In genomic region chr5:135404623-135405022, GRCm38 (mm10) we compare ENCODE assay signal across 8 mouse cellular contexts. TPM values are rescaled to one million over a fixed set of nuclear protein-coding genes. Genes with fewer than 3 reads are reported as not detected.
DNase-seq lines count a peak whose midpoint lies in the region; ATAC-seq and TF ChIP-seq lines count a peak whose summit lies in the region.

No protein-coding gene starts in this region.

- no peaks in the 10 kb centered on the region for H3K9me3 ChIP-seq in intestine, embryonic 14.5 days (ENCODE audit: control insufficient read depth, low read length)
- H3K9me3 ChIP-seq in intestine, postnatal 0 days (ENCODE audit: control insufficient read depth): no peaks in the 10 kb centered on the region
- no peaks in the 10 kb centered on the region for H3K9me3 ChIP-seq in forebrain, embryonic 13.5 days (replicated peaks)
- H3K9me3 ChIP-seq in midbrain, embryonic 12.5 days: no peaks in the 10 kb centered on the region

- DNase-seq in intestine, embryonic 14.5 days (ENCODE audit: low spot score): peak; percentile 56
- DNase-seq in layer of hippocampus, adult 8-10 months (ENCODE audit: low spot score in 2 of 2): peak; percentile 59 to 61
- no peak for DNase-seq in spleen, postnatal 14 days (ENCODE audit: low spot score in 2 of 2)
- no peak for DNase-seq in adipocyte (ENCODE audit: low spot score)
- no peak for DNase-seq in adrenal gland, postnatal 25 days

- H3K4me2 ChIP-seq in intestine, embryonic 14.5 days (ENCODE audit: low read length): no peak overlapping the region
- H3K4me2 ChIP-seq in intestine, postnatal 0 days (replicated peaks; ENCODE audit: low read depth): no peak overlapping the region
- H3K4me2 ChIP-seq in forebrain, embryonic 13.5 days: 0 out of 2 replicates have a peak overlapping the region, but pooled peaks have one; percentile 16
- H3K4me2 ChIP-seq in midbrain, embryonic 12.5 days (replicated peaks): no peak overlapping the region; the same call in 1 of the 2 replicates

- 39% methylated on average over 20 of the region's 20 CpGs for WGBS in intestine, embryonic 14.5 days
- WGBS in intestine, postnatal 0 days: 47% methylated on average over 20 of the region's 20 CpGs
- 25% methylated on average over 20 of the region's 20 CpGs for WGBS in forebrain, embryonic 13.5 days
- 33% methylated on average over 20 of the region's 20 CpGs for WGBS in midbrain, embryonic 12.5 days

- H3K36me3 ChIP-seq in intestine, embryonic 14.5 days (ENCODE audit: control insufficient read depth, insufficient read depth, low read length): peaks cover 8% of the 10 kb centered on the region; the same call in 1 of the 2 replicates
- H3K36me3 ChIP-seq in intestine, postnatal 0 days (ENCODE audit: control insufficient read depth, insufficient read depth): peaks cover 3% of the 10 kb centered on the region; the same call in 1 of the 2 replicates
- peaks cover 4% of the 10 kb centered on the region; the same call in 1 of the 2 replicates for H3K36me3 ChIP-seq in forebrain, embryonic 13.5 days (ENCODE audit: poor library complexity, severe bottlenecking)
- H3K36me3 ChIP-seq in midbrain, embryonic 12.5 days: peaks cover 5% of the 10 kb centered on the region

- no peak overlapping the region for H3K27ac ChIP-seq in intestine, embryonic 14.5 days (ENCODE audit: low read depth)
- H3K27ac ChIP-seq in intestine, postnatal 0 days (ENCODE audit: low read depth, low read length): no peak overlapping the region; the same call in 1 of the 2 replicates
- H3K27ac ChIP-seq in forebrain, embryonic 13.5 days: no peak overlapping the region
- H3K27ac ChIP-seq in midbrain, embryonic 12.5 days (replicated peaks): no peak overlapping the region

- no peaks in the 10 kb centered on the region for H3K4me1 ChIP-seq in intestine, embryonic 14.5 days (replicated peaks; ENCODE audit: control insufficient read depth, insufficient read depth, low read length)
- H3K4me1 ChIP-seq in intestine, postnatal 0 days (replicated peaks; ENCODE audit: control insufficient read depth, insufficient read depth, low read length): no peaks in the 10 kb centered on the region
- no peaks in the 10 kb centered on the region; the same call in 1 of the 2 replicates for H3K4me1 ChIP-seq in forebrain, embryonic 13.5 days
- peaks cover 5% of the 10 kb centered on the region; the same call in 1 of the 2 replicates for H3K4me1 ChIP-seq in midbrain, embryonic 12.5 days

- no peak for ATAC-seq in intestine, embryonic 14.5 days (replicated peaks; ENCODE audit: low FRiP score, low TSS enrichment, low read depth)
- no peak for ATAC-seq in intestine, postnatal 0 days
- ATAC-seq in forebrain, embryonic 13.5 days: peak; percentile 77
- peak; percentile 58; the same call in 1 of the 2 replicates for ATAC-seq in midbrain, embryonic 12.5 days (ENCODE audit: low FRiP score, low read depth)

- H3K4me3 ChIP-seq in intestine, embryonic 14.5 days (ENCODE audit: low read depth, low read length): no peak overlapping the region
- no peak overlapping the region for H3K4me3 ChIP-seq in intestine, postnatal 0 days (ENCODE audit: low read depth, low read length)
- H3K4me3 ChIP-seq in forebrain, embryonic 13.5 days: no peak overlapping the region
- H3K4me3 ChIP-seq in midbrain, embryonic 12.5 days: no peak overlapping the region

- no peaks in the 10 kb centered on the region for H3K27me3 ChIP-seq in intestine, embryonic 14.5 days (replicated peaks; ENCODE audit: control insufficient read depth, insufficient read depth, low read length)
- H3K27me3 ChIP-seq in intestine, postnatal 0 days (replicated peaks; ENCODE audit: control insufficient read depth, insufficient read depth, low read length): no peaks in the 10 kb centered on the region
- no peaks in the 10 kb centered on the region for H3K27me3 ChIP-seq in forebrain, embryonic 13.5 days
- peaks cover 4% of the 10 kb centered on the region; the same call in 1 of the 2 replicates for H3K27me3 ChIP-seq in midbrain, embryonic 12.5 days

- TF ChIP-seq CTCF in intestine, postnatal 0 days (IDR thresholded peaks at IDR 0.05; ENCODE audit: low read depth): no peak

- no peak overlapping the region for H3K9ac ChIP-seq in intestine, embryonic 14.5 days (ENCODE audit: low read length)
- H3K9ac ChIP-seq in intestine, postnatal 0 days (ENCODE audit: low read depth, low read length): no peak overlapping the region
- no peak overlapping the region for H3K9ac ChIP-seq in forebrain, embryonic 13.5 days
- H3K9ac ChIP-seq in midbrain, embryonic 12.5 days (replicated peaks): no peak overlapping the region

RNA-seq across cellular contexts. Expression of gene Pom121, which starts 10.3 kb away (rescaled TPM):
- polyA plus RNA-seq in intestine, embryonic 14.5 days (2014; fragmentation: Nextera tagmentation; extraction: Ambion mirVana): 14.8 and 16.5 TPM in 2 replicates
- polyA plus RNA-seq in intestine, postnatal 0 days (2015; fragmentation: Nextera tagmentation; extraction: Ambion mirVana): 5.2 and 5.3 TPM in 2 replicates
- 15.3 and 16.9 TPM in 2 replicates for polyA plus RNA-seq in forebrain, embryonic 13.5 days (2015; fragmentation: Nextera tagmentation; extraction: Ambion mirVana)
- total RNA-seq in layer of hippocampus, adult 8-10 months (2022): 10 to 100 TPM; 45.0 to 48.3 (median 46.9) TPM
- polyA plus RNA-seq in midbrain, embryonic 12.5 days (2016; fragmentation: Nextera tagmentation; extraction: Ambion mirVana): 20.9 and 24.9 TPM in 2 replicates
- total RNA-seq in adrenal gland, postnatal 25 days (2021): 24.6 and 25.7 TPM in 2 replicates

RNA-seq across cellular contexts. Expression of gene Nsun5, which starts 34.9 kb away (rescaled TPM):
- 28.8 and 29.2 TPM in 2 replicates for polyA plus RNA-seq in intestine, embryonic 14.5 days (2014; fragmentation: Nextera tagmentation; extraction: Ambion mirVana)
- 9.8 and 12.0 TPM in 2 replicates for polyA plus RNA-seq in intestine, postnatal 0 days (2015; fragmentation: Nextera tagmentation; extraction: Ambion mirVana)
- 36.8 and 40.4 TPM in 2 replicates for polyA plus RNA-seq in forebrain, embryonic 13.5 days (2015; fragmentation: Nextera tagmentation; extraction: Ambion mirVana)
- 10 to 100 TPM; 23.5 to 30.2 (median 26.1) TPM for total RNA-seq in layer of hippocampus, adult 8-10 months (2022)
- polyA plus RNA-seq in midbrain, embryonic 12.5 days (2016; fragmentation: Nextera tagmentation; extraction: Ambion mirVana): 35.3 and 36.9 TPM in 2 replicates
- total RNA-seq in adrenal gland, postnatal 25 days (2021): 22.6 and 25.0 TPM in 2 replicates

RNA-seq across cellular contexts. Expression of gene Trim50, which starts 51.5 kb away (rescaled TPM):
- not detected in 2 replicates for polyA plus RNA-seq in intestine, embryonic 14.5 days (2014; fragmentation: Nextera tagmentation; extraction: Ambion mirVana)
- polyA plus RNA-seq in intestine, postnatal 0 days (2015; fragmentation: Nextera tagmentation; extraction: Ambion mirVana): 0.24 and 0.30 TPM in 2 replicates
- polyA plus RNA-seq in forebrain, embryonic 13.5 days (2015; fragmentation: Nextera tagmentation; extraction: Ambion mirVana): not detected in 2 replicates
- not detected for total RNA-seq in layer of hippocampus, adult 8-10 months (2022)
- not detected in 2 replicates for polyA plus RNA-seq in midbrain, embryonic 12.5 days (2016; fragmentation: Nextera tagmentation; extraction: Ambion mirVana)
- total RNA-seq in adrenal gland, postnatal 25 days (2021): not detected in 2 replicates

RNA-seq across cellular contexts. Expression of gene Fkbp6, which starts 54.8 kb away (rescaled TPM):
- polyA plus RNA-seq in intestine, embryonic 14.5 days (2014; fragmentation: Nextera tagmentation; extraction: Ambion mirVana): 0.19 TPM in 2 replicates
- 0.12 and 0.34 TPM in 2 replicates for polyA plus RNA-seq in intestine, postnatal 0 days (2015; fragmentation: Nextera tagmentation; extraction: Ambion mirVana)
- polyA plus RNA-seq in forebrain, embryonic 13.5 days (2015; fragmentation: Nextera tagmentation; extraction: Ambion mirVana): not detected in 2 replicates
- under 1 TPM in 3 of 4 experiments, not detected in 1; 0.25 to 0.80 (median 0.61) TPM for total RNA-seq in layer of hippocampus, adult 8-10 months (2022)
- polyA plus RNA-seq in midbrain, embryonic 12.5 days (2016; fragmentation: Nextera tagmentation; extraction: Ambion mirVana): not detected in 2 replicates
- total RNA-seq in adrenal gland, postnatal 25 days (2021): 0.30 TPM in 1 of 2 replicates, not detected in the other

Comparison
In these comparisons a context has a peak if more than half of its experiments do, and no peak if none do; other contexts are left out.
1. ATAC-seq: peak in forebrain, embryonic 13.5 days (single experiment) and midbrain, embryonic 12.5 days (single experiment); none in intestine, embryonic 14.5 days (single experiment) and intestine, postnatal 0 days (single experiment).
2. DNase-seq: peak in intestine, embryonic 14.5 days (single experiment) and layer of hippocampus, adult 8-10 months (2 of 2); none in spleen, postnatal 14 days (0 of 2), adipocyte (single experiment) and adrenal gland, postnatal 25 days (single experiment).